Comparison of ENCODE assay signal across 8 mouse cellular contexts in the genomic region with DNA sequence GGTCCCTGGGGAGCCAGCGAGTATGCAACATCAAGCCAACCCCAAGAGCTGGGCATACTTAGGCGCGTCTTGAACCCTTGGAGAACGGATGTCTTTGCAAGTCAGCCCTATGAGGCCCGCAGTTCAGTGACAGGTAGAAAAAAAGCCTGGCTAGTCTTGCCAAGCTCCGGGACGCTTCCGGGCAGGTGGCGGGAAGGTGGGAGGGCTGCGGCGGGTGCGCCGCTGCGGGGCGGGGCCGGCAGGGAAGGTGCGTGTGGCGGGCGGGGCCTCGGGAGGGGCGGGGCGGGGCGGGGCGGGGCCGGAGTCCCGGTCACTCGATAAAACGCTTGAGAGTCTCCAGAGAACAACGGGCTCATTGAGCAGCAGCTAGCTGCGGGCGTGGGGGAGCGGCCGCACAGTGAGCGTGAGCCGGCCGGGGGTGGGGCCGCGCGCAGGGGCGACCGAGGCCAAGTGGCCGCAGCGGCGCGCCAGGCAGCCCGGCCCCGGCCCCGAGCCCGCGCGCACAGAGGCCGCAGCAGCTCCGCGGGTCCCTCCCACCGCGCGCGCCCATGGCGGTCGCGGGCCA. TPM values are rescaled to one million over a fixed set of nuclear protein-coding genes. Genes with fewer than 3 reads are reported as not detected.
DNase-seq lines count a peak whose midpoint lies in the region; ATAC-seq and TF ChIP-seq lines count a peak whose summit lies in the region.

No protein-coding gene starts in this region.

- no peaks in the 10 kb centered on the region for H3K9me3 ChIP-seq in ES-E14 (ENCODE audit: control insufficient read depth, insufficient read depth, low read depth, low read length)
- H3K9me3 ChIP-seq in forebrain, embryonic 10.5 days, result no peaks in the 10 kb centered on the region
- no peaks in the 10 kb centered on the region for H3K9me3 ChIP-seq in heart, postnatal 0 days (replicated peaks; ENCODE audit: control insufficient read depth, low read length)
- H3K9me3 ChIP-seq in neural tube, embryonic 12.5 days, result no peaks in the 10 kb centered on the region

- peak overlapping the region; percentile 80 for H3K4me2 ChIP-seq in heart, postnatal 0 days (ENCODE audit: low read depth, low read length)
- H3K4me2 ChIP-seq in neural tube, embryonic 12.5 days (replicated peaks), result peak overlapping the region; percentile 98

- no peak overlapping the region for H3K27ac ChIP-seq in ES-E14 (ENCODE audit: insufficient read depth, low read depth, low read length, poor library complexity, severe bottlenecking)
- H3K27ac ChIP-seq in forebrain, embryonic 10.5 days, result peak overlapping the region; percentile 95
- peak overlapping the region; percentile 80 for H3K27ac ChIP-seq in heart, postnatal 0 days (ENCODE audit: low read depth)
- no peak overlapping the region; the same call in 1 of the 2 replicates for H3K27ac ChIP-seq in neural tube, embryonic 12.5 days
- peak overlapping the region; percentile 41 for H3K27ac ChIP-seq in testis, adult 2 months (ENCODE audit: control insufficient read depth, insufficient read depth, low read depth, low read length)

- in situ Hi-C loops in ES-E14 (cut with MboI; ENCODE audit: low sequenced_read_pairs in 2 of 2, unreplicated experiment in 2 of 2), result no loop called here

- TF ChIP-seq EP300 in heart, postnatal 0 days (IDR thresholded peaks at IDR 0.05; ENCODE audit: low read depth), result no peak

- WGBS in forebrain, embryonic 10.5 days, result under 1% methylated on average over 56 of the region's 61 CpGs
- 3% methylated on average over 28 of the region's 61 CpGs for WGBS in heart, postnatal 0 days
- WGBS in neural tube, embryonic 12.5 days, result under 1% methylated on average over 59 of the region's 61 CpGs

- TF ChIP-seq POLR2A in testis, adult 2 months (IDR thresholded peaks at IDR 0.05; ENCODE audit: control insufficient read depth, low read depth, low read length), result no peak

- H3K36me3 ChIP-seq in ES-E14 (ENCODE audit: control insufficient read depth, insufficient read depth, low read length, poor library complexity, severe bottlenecking), result no peaks in the 10 kb centered on the region
- peaks cover 16% of the 10 kb centered on the region for H3K36me3 ChIP-seq in forebrain, embryonic 10.5 days (replicated peaks)
- no peaks in the 10 kb centered on the region for H3K36me3 ChIP-seq in heart, postnatal 0 days (replicated peaks; ENCODE audit: control insufficient read depth, insufficient read depth, low read length)
- H3K36me3 ChIP-seq in neural tube, embryonic 12.5 days, result no peaks in the 10 kb centered on the region
- H3K36me3 ChIP-seq in testis, adult 2 months (ENCODE audit: control insufficient read depth, insufficient read depth, low read length), result no peaks in the 10 kb centered on the region

- H3K9ac ChIP-seq in ES-E14 (ENCODE audit: insufficient read depth, low read depth, low read length, poor library complexity, severe bottlenecking), result peak overlapping the region; percentile 84
- H3K9ac ChIP-seq in heart, postnatal 0 days (replicated peaks; ENCODE audit: low read depth, low read length), result peak overlapping the region; percentile 72
- H3K9ac ChIP-seq in neural tube, embryonic 12.5 days, result peak overlapping the region; percentile 67

- peak overlapping the region; percentile 90 to 97 for H3K4me3 ChIP-seq in ES-E14 (ENCODE audit: insufficient read depth in 1 of 2, low read depth in 1 of 2, low read length in 2 of 2, poor library complexity in 1 of 2, severe bottlenecking in 1 of 2)
- peak overlapping the region; percentile 90 for H3K4me3 ChIP-seq in forebrain, embryonic 10.5 days
- H3K4me3 ChIP-seq in heart, postnatal 0 days (ENCODE audit: low read depth, low read length), result peak overlapping the region; percentile 65
- peak overlapping the region; percentile 67 for H3K4me3 ChIP-seq in neural tube, embryonic 12.5 days
- H3K4me3 ChIP-seq in testis, adult 2 months (ENCODE audit: control insufficient read depth, low read depth, low read length), result peak overlapping the region; percentile 84

- peaks cover 19% of the 10 kb centered on the region for H3K27me3 ChIP-seq in forebrain, embryonic 10.5 days (ENCODE audit: poor library complexity, severe bottlenecking)
- no peaks in the 10 kb centered on the region for H3K27me3 ChIP-seq in heart, postnatal 0 days (ENCODE audit: control insufficient read depth, insufficient read depth, low read length)
- H3K27me3 ChIP-seq in neural tube, embryonic 12.5 days (replicated peaks), result 0 out of 2 replicates have a peak, but pooled peaks cover 3% of the 10 kb centered on the region
- no peaks in the 10 kb centered on the region; the same call in 1 of the 2 replicates for H3K27me3 ChIP-seq in testis, adult 2 months (ENCODE audit: control insufficient read depth, insufficient read depth, low read length)

- H3K4me1 ChIP-seq in ES-E14 (ENCODE audit: control insufficient read depth in 2 of 2, insufficient read depth in 2 of 2, low read length in 2 of 2, poor library complexity in 1 of 2), result peaks cover 0 to 12% of the 10 kb centered on the region in 2 experiments; a peak in 2 of 4 replicates
- H3K4me1 ChIP-seq in forebrain, embryonic 10.5 days, result peaks cover 41% of the 10 kb centered on the region
- H3K4me1 ChIP-seq in heart, postnatal 0 days (ENCODE audit: control insufficient read depth, insufficient read depth), result peaks cover 14% of the 10 kb centered on the region
- H3K4me1 ChIP-seq in neural tube, embryonic 12.5 days, result peaks cover 12% of the 10 kb centered on the region
- H3K4me1 ChIP-seq in testis, adult 2 months (ENCODE audit: control insufficient read depth, insufficient read depth, low read length), result peaks cover 3% of the 10 kb centered on the region

- peak; percentile 84 for ATAC-seq in heart, postnatal 0 days (ENCODE audit: insufficient read depth, low read depth)
- peak; percentile 91 for ATAC-seq in neural tube, embryonic 12.5 days (ENCODE audit: low FRiP score, low read depth)

- no peak for TF ChIP-seq CTCF in heart, postnatal 0 days (IDR thresholded peaks at IDR 0.05; ENCODE audit: low read depth)
- TF ChIP-seq CTCF in testis, adult 2 months (IDR thresholded peaks at IDR 0.05; ENCODE audit: control insufficient read depth, insufficient read depth, insufficient replicate concordance, low read depth, low read length), result no peak

- DNase-seq in ES-E14 (ENCODE audit: low read depth, low spot score), result no peak
- DNase-seq in c-Kit-positive CD71-positive TER-119-negative erythroid progenitor cells, embryonic 14.5 days (ENCODE audit: low read depth), result peak; percentile 24
- DNase-seq in forebrain, embryonic 10.5 days (ENCODE audit: extremely low spot score, low spot score), result peak; percentile 82
- DNase-seq in heart, postnatal 0 days (ENCODE audit: low spot score), result peak; percentile 72
- peak; percentile 90 for DNase-seq in kidney, postnatal 14 days
- peak; percentile 78 to 80 for DNase-seq in lung, adult 18-20 months

TF ChIP-seq in ES-E14, 5 proteins besides CTCF, POLR2A, EP300 and RAD21:
- TF ChIP-seq ZNF384 (IDR thresholded peaks at IDR 0.05; ENCODE audit: low read depth, low read length) (peak; percentile 75; the same call in 1 of the 2 replicates), MAFK (IDR thresholded peaks at IDR 0.05; ENCODE audit: insufficient read depth, low read depth, low read length) (no peak), ZC3H11A (IDR thresholded peaks at IDR 0.05; ENCODE audit: borderline replicate concordance, low read depth, low read length) (no peak)

RNA-seq across cellular contexts. Expression of gene Itga6, which starts 41.3 kb away (rescaled TPM):
- total RNA-seq in ES-E14 (2012; rRNA removed), result 169 and 217 TPM in 2 replicates
- polyA plus RNA-seq in forebrain, embryonic 10.5 days (2016; fragmentation: Nextera tagmentation; extraction: Ambion mirVana), result 45.7 and 47.9 TPM in 2 replicates
- total RNA-seq in heart, postnatal 0 days (2014; rRNA removed; ENCODE audit: low replicate concordance), result 69.2 and 101 TPM in 2 replicates
- polyA plus RNA-seq in heart, postnatal 0 days (2015; fragmentation: Nextera tagmentation; extraction: Ambion mirVana), result 29.6 and 33.8 TPM in 2 replicates
- polyA plus RNA-seq in neural tube, embryonic 12.5 days (2016; fragmentation: Nextera tagmentation; extraction: Ambion mirVana), result 31.3 and 35.7 TPM in 2 replicates
- 4.8 and 5.2 TPM in 2 replicates for polyA plus RNA-seq in testis, adult 2 months (2012; rRNA removed)

Comparison
In these comparisons a context has a peak if more than half of its experiments do, and no peak if none do; other contexts are left out.
1. H3K27ac ChIP-seq: peak in forebrain, embryonic 10.5 days (single experiment), heart, postnatal 0 days (single experiment) and testis, adult 2 months (single experiment); none in ES-E14 (single experiment) and neural tube, embryonic 12.5 days (single experiment).
2. Peak in every context shown above with its lines, with median percentiles within 50 percentile points of each other: H3K4me3 ChIP-seq and H3K9ac ChIP-seq.